Mouse (Mus musculus): ENCODE data around the gene Catsperd. TPM values are rescaled to one million over a fixed set of nuclear protein-coding genes. Genes with fewer than 3 reads are reported as not detected.
A peak's percentile ranks its signal among the peaks of the same experiment; 100 is the strongest.
"Not testable (repeated sequence)": the region's sequence is repeated elsewhere in the genome, so short reads cannot be mapped to it uniquely, and the experiment has no call there.

Gene Catsperd
- total RNA-seq, 2 experiments from 2014 or later = 0.11 TPM; not detected in 1

DNA sequence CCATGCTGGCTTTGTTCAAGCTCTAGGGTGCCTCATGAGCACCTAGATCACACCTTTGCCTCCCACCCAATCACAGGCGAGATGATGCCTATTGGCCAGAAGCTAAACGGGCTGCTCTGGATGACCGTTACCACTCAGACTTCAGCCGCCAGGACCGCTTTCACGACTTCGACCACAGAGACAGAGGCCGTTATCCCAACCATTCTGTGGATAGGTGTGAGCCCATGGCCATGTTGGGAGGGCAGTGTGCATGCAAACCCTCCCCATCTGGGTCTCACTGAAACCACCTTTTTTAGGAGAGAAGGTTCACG is 23.9 kb upstream of the Catsperd start:
- intact Hi-C loops (cut with DNase I) = loop anchor here (10.0 kb wide), 1 partner anchor 489 kb away; the partner anchor contains the start of gene Plin5

DNA sequence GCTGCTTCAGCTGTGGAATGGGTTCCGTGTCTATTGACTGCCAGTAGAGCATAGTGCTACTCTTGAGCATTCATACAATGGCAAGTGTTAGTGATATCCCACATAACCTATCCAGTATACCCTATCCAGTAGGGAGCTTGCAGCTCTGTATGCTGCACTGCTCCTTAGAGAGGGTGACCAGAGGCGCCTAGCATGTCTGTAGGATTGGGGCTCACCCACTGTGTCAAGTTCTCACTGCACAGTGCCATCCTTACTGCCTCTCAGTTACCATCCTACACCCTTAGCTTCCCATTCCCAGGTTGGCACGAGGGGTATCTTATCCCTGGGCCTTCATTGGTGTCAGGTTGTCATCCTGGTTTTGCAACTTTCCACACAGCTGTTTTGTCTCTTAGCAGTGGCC is 23.5 kb upstream of the Catsperd start:
- no peak for TF ChIP-seq CTCF (IDR thresholded peaks at IDR 0.05)
- no peak overlapping the region for H3K4me3 ChIP-seq
- no peak overlapping the region for H3K27ac ChIP-seq
- intact Hi-C loops (cut with DNase I) = loop anchor here (10.0 kb wide), 1 partner anchor 490 kb away; the partner anchor contains the start of gene Plin5
- no peak for DNase-seq

More for the DNA sequence above, 23.9 kb upstream of the Catsperd start:
- H3K27ac ChIP-seq = no peak overlapping the region
- H3K4me3 ChIP-seq = no peak overlapping the region
- no peak for TF ChIP-seq CTCF (IDR thresholded peaks at IDR 0.05)
- no peak for DNase-seq

- intact Hi-C loops (cut with DNase I) = loop anchor here (10.0 kb wide), 1 partner anchor 491 kb away; the partner anchor contains the start of gene Plin5
- no peak overlapping the region for H3K4me3 ChIP-seq
- no peak for TF ChIP-seq CTCF (IDR thresholded peaks at IDR 0.05)
- DNase-seq = no peak
- H3K27ac ChIP-seq = no peak overlapping the region
These were observed 22.5 kb upstream of the Catsperd start for GRCm38 (mm10) chr17:56605431-56605830.

DNA sequence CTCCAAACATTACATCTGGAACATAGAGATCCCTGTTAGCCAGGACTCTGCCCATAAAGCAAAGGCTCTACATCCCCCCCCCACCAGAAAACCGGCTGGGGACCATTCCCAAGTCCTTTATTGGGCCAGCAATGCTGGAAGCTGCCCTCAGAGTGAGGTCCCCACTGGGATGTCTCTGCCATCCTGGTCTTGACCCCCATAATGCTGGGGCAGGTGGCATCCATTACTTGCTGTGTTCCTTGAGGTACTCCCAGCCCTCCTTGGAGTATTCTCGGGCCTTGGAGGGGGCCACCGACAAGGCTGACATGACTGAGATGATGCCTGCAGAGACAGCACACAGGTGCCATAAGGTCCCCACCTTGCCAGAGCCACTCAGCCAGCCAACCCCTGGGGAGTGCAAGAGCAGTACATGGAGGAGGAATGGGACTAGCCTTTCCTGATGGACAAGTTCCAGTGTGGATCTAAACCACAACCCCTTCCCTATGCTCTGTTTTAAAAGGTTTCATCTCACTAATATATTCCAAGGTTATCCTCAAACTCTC is 20.4 kb upstream of the Catsperd start:
- H3K27ac ChIP-seq = no peak overlapping the region
- no peak for DNase-seq
- no peak for TF ChIP-seq CTCF (IDR thresholded peaks at IDR 0.05)
- no peak overlapping the region for H3K4me3 ChIP-seq
- intact Hi-C loops (cut with DNase I) = loop anchor here (2.0 to 10.0 kb wide), 2 partner anchors 13 to 493 kb away; partner anchors contain the start of gene Plin5

- peak overlapping the region; percentile 95 for H3K4me3 ChIP-seq
- intact Hi-C loops (cut with DNase I) = loop anchor here (2.0 to 10.0 kb wide), 2 partner anchors 14 to 494 kb away; partner anchors contain the start of gene Plin5
- no peak for DNase-seq
- H3K27ac ChIP-seq = peak overlapping the region; percentile 97
- TF ChIP-seq CTCF (IDR thresholded peaks at IDR 0.05) = no peak
These were observed 19.2 kb upstream of the Catsperd start for GRCm38 (mm10) chr17:56608699-56609098.

GRCm38 (mm10) chr17:56609452-56610171 is 18.3 kb upstream of the Catsperd start, which contains the start of gene 2410015M20Rik:
2410015M20Rik (minus strand) TSS chr17:56609771.
- H3K4me3 ChIP-seq = peak within 1 kb of the TSS; percentile 95
- intact Hi-C loops (cut with DNase I) = loop anchor here (2.0 to 10.0 kb wide), 3 partner anchors 15 to 495 kb away; partner anchors contain the start of genes Dus3l and Plin5

DNA sequence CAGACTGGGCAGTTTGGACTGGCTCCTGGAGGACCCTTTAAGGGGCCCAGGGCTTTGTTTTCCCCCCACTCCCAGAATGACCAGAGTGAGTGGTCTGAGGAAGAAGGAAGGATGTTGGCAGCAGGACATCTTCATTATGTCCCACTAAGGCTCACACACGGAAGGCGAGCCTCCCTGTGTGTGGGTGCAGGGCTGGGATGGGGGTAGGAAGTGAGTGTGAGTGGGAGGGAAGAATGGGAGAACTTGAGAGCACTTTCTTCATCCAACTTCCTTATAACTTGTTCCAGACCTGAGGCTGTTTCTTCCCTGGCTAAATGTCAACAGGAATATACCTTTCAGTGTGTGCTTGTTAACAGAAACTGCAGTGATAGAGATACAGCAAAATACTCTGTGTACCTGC is 16.6 kb upstream of the Catsperd start:
- no peak overlapping the region for H3K27ac ChIP-seq
- intact Hi-C loops (cut with DNase I) = loop anchor here (5.0 kb wide), 1 partner anchor 151 kb away; the partner anchor contains the start of gene Dus3l
- TF ChIP-seq CTCF (IDR thresholded peaks at IDR 0.05) = no peak
- no peak for DNase-seq
- H3K4me3 ChIP-seq = no peak overlapping the region

More at GRCm38 (mm10) chr17:56609452-56610171, 18.3 kb upstream of the Catsperd start, which contains the start of gene 2410015M20Rik:
- peak within 1 kb of the TSS; percentile 97 for H3K27ac ChIP-seq
- peak; percentile 64 for TF ChIP-seq CTCF (IDR thresholded peaks at IDR 0.05)
- DNase-seq = peak; percentile 95

- DNase-seq = peak; percentile 52
- Histone ChIP-seq H3K4me3 (no peak overlapping the region), H3K27ac (peak overlapping the region; percentile 31; the same call in 1 of the 2 replicates)
- TF ChIP-seq CTCF (IDR thresholded peaks at IDR 0.05) = no peak
- intact Hi-C loops (cut with DNase I) = loop anchor here (5.0 kb wide), 1 partner anchor 150 kb away; the partner anchor contains the start of gene Dus3l
These were observed 15.9 kb upstream of the Catsperd start for GRCm38 (mm10) chr17:56611861-56612564.

DNA sequence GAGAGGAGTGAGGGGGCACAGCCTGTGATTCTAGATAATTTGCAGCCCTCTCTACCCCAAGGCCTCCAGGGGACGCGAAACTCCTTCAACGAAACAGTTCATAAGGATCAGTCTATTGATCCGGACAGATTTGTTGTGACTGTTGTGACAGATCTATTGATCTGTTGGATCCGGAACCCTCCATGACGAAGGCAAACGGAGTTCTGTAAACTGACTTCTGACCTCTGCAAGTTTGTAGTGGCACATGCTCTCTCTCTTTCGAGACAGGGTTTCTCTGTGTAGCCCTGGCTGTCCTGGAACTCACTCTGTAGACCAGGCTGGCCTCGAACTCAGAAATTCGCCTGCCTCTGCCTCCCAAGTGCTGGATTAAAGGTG is 15.4 kb upstream of the Catsperd start:
- DNase-seq, H3K4me3 ChIP-seq: not testable (repeated sequence)
- H3K27ac ChIP-seq = peak overlapping the region; percentile 31; the same call in 1 of the 2 replicates
- intact Hi-C loops (cut with DNase I) = loop anchor here (5.0 kb wide), 1 partner anchor 150 kb away; the partner anchor contains the start of gene Dus3l

- Histone ChIP-seq H3K27ac (peak within 1 kb of the TSS; percentile 92), H3K4me3 (peak within 1 kb of the TSS; percentile 97)
- TF ChIP-seq CTCF (IDR thresholded peaks at IDR 0.05) = peak; percentile 100; the same call in 1 of the 2 replicates
- peak; percentile 97 for DNase-seq
- intact Hi-C loops (cut with DNase I) = loop anchor here (5.0 kb wide), 1 partner anchor 149 kb away; the partner anchor contains the start of gene Dus3l
These were observed 14.6 kb upstream of the Catsperd start, which contains the start of gene Rpl36 for GRCm38 (mm10) chr17:56613236-56613844. Rpl36 (plus strand) TSS chr17:56613416.

DNA sequence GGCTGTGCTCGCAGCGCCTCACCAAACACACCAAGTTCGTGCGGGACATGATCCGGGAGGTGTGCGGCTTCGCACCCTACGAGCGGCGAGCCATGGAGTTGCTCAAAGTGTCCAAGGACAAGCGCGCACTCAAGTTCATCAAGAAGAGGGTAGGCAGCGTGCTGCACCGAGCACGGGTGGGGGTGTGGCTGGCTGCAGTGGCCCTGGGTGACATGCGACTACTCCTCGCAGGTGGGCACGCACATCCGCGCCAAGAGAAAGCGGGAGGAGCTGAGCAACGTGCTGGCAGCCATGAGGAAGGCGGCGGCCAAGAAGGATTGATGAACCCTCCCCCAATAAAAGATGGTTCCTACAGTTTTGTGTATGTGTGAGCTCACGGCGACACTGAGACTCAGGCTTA is 14.1 kb upstream of the Catsperd start:
- peak overlapping the region; percentile 97 for H3K4me3 ChIP-seq
- DNase-seq = peak; percentile 55
- intact Hi-C loops (cut with DNase I) = loop anchor here (5.0 kb wide), 1 partner anchor 148 kb away; the partner anchor contains the start of gene Dus3l
- peak overlapping the region; percentile 92 for H3K27ac ChIP-seq

Measured in gastrocnemius, adult 2 months (tissue).